Mouse (Mus musculus): ENCODE measurements around the gene Mios. TPM values are rescaled to one million over a fixed set of nuclear protein-coding genes. Genes with fewer than 3 reads are reported as not detected.

The Mios gene
- polyA plus RNA-seq, 1 experiment from 2014 or later: 30.2 TPM

GRCm38 (mm10) chr6:8285401-8285960 lies 76.5 kb downstream of the Mios start:
- no peak overlapping the region for H3K27ac ChIP-seq
- H3K36me3 ChIP-seq: no peaks in the 10 kb centered on the region
- no peak for ATAC-seq (ENCODE audit: low FRiP score, low read depth)
- no peak overlapping the region for H3K9ac ChIP-seq
- H3K27me3 ChIP-seq (replicated peaks): no peaks in the 10 kb centered on the region
- no peaks in the 10 kb centered on the region for H3K4me1 ChIP-seq
- no peaks in the 10 kb centered on the region for H3K9me3 ChIP-seq
- WGBS: 95% methylated on average over 3 of the region's 3 CpGs
- H3K4me2 ChIP-seq (replicated peaks): no peak overlapping the region
- H3K4me3 ChIP-seq: no peak overlapping the region

Other genes starting within 250 kb of the Mios start
- gene Col28a1, start 16.6 kb upstream of the Mios start, polyA plus RNA-seq (2016; fragmentation: Nextera tagmentation; extraction: Ambion mirVana): 0.50 and 1.3 TPM in 2 replicates
- gene Rpa3, start 50.0 kb downstream of the Mios start, polyA plus RNA-seq (2016; fragmentation: Nextera tagmentation; extraction: Ambion mirVana): 124 and 136 TPM in 2 replicates
- 30.5 and 31.5 TPM in 2 replicates for gene Umad1, start 50.1 kb downstream of the Mios start, polyA plus RNA-seq (2016; fragmentation: Nextera tagmentation; extraction: Ambion mirVana)
- 16.3 and 20.3 TPM in 2 replicates for gene Gm45062, start 50.2 kb downstream of the Mios start, polyA plus RNA-seq (2016; fragmentation: Nextera tagmentation; extraction: Ambion mirVana)